Mouse (Mus musculus) retina, adult 2 months (tissue): ENCODE data around the gene Rnaseh2a.
A peak's percentile ranks its signal among the peaks of the same experiment; 100 is the strongest.
"Not testable (repeated sequence)": the region's sequence is repeated elsewhere in the genome, so short reads cannot be mapped to it uniquely, and the experiment has no call there.

ENCODE experiments used
- DNase-seq: peaks from one replicate; pipeline ENCODE4 v3.0.0-alpha.2; 2012; ENCODE audit warnings: low read depth, low spot score

Rnaseh2a gene

GRCm38 (mm10) chr8:84934860-84935259 lies 34.7 kb downstream of the Rnaseh2a start:
- DNase-seq = no peak

GRCm38 (mm10) chr8:84933767-84934559 lies 35.6 kb downstream of the Rnaseh2a start:
- no peak for DNase-seq

DNA sequence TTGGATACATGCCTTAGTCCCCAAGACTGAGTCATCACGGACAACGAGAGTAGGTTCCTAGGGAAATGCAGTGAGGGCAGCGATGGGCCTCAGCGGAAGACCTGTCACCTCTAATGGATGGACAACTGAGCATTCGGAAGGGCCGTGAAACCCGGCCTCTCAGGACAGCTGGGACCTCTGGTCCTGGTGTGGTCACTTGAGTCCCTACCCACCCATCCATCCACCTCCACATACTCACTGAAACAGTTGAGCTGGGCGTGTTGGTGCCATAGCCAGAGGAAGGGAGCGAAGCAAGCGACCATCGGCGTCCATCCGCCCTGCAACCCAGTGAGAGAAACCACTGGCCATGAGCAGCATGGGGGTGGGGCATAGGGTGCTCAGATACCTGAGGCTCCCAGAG lies 39.0 kb downstream of the Rnaseh2a start:
- no peak for DNase-seq

- no peak for DNase-seq
Observed at GRCm38 (mm10) chr8:84928456-84929306, 40.9 kb downstream of the Rnaseh2a start.

GRCm38 (mm10) chr8:84927513-84927912 lies 42.1 kb downstream of the Rnaseh2a start:
- no peak for DNase-seq

DNA sequence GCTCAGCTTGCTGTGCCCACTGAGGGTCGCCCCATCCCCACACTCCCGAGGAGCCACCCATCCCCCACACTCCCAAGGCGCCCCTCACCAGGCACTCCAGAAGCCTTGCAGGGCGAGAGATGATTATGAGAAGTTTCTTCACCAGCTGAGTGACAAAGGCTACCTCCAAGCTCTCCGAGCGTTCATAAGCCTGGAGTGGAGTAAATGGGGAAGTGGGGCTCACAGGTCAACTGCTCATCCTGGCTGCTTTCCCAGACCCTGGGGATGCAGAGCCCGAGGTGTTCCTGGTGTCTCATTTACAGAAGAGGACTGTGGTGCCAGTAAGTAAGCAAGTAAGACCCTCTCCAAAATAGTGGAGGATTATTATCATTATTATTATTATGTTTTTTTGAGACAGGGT lies 44.0 kb downstream of the Rnaseh2a start:
- DNase-seq = no peak

- no peak for DNase-seq
Observed at GRCm38 (mm10) chr8:84921596-84921995, 48.0 kb downstream of the Rnaseh2a start.

- DNase-seq = no peak
Observed at GRCm38 (mm10) chr8:84918646-84919045, 50.9 kb downstream of the Rnaseh2a start.

DNA sequence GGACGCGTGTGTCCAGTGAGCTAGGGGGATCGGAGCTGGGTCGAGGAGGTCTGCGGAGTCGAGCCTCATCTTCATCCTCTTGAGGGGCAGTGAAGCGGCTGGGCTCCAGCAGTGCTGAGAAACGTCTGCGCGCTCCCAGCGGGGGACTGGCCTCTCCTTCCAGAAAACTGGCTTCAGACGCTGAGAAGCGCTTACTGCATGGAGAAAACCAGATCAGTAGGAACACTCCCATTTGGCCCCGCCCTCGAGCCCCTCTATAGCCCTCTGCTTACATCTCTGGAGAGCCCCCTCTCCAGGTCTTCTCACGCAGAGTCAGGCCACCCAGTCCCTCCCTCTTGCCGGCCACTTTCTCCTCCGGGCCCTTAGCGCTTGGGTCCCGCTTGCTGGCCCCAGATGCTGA lies 51.8 kb downstream of the Rnaseh2a start:
- DNase-seq = no peak

GRCm38 (mm10) chr8:84915269-84915668 lies 54.3 kb downstream of the Rnaseh2a start:
- DNase-seq = no peak

DNA sequence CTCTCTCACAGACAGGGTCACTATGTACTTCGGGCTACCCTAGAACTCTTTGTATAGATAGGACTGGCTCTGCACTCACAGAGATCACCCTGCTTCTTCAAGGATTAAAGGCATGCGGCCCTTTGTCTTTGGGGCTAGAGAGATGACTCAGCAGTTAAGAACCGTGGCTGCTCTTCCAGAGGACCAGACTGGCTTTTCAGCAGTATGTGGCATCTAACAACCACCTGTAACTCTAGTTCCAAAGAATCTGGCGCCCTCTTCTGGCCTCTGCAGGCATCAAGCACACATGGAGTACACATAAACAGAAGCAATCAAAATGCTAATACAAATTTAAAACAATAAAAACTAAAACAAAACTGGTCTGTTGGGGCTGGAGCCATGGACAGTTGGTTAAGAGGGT lies 55.6 kb downstream of the Rnaseh2a start:
- DNase-seq = no peak

DNA sequence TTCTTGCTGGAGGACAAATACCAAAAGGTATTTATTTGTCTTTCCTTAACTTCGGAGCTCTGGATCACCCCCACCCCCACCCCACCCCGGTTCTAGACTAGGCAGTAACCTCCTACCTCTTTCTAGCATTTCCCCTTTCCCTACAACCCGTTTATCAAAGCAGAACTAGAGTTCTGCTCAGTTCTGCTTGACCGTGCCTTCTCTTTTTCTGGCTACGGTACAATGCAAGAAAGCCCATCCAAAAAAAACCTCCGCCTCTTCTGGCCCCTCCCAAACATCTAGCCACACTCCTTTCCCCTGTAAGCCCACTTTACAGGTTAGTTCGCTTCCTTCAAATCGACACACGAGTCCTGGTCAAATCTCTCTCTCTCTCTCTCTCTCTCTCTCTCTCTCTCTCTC lies 56.1 kb downstream of the Rnaseh2a start:
- no peak for DNase-seq

GRCm38 (mm10) chr8:84912895-84913501 lies 56.6 kb downstream of the Rnaseh2a start:
- no peak for DNase-seq

DNA sequence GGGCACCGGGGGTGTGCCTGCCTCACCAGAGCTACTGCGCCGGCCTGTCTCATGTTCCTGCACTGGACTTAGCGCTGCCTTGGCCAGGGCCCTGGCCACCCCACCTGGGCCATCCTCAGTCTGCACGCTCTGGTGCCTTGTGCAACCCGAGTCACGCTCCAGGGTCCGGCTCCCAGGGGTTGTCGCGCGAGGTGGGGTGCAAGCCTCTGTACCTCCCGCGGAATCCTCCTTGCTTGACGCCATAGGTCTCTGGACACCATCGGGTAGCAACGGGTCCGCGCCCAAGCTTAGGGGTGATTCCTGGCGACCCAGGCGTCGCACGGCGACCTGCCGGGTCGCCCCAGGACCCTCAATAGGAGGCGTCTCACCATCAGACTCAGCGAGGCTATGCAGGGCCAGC lies 57.2 kb downstream of the Rnaseh2a start:
- DNase-seq = no peak

GRCm38 (mm10) chr8:84911854-84912253 lies 57.7 kb downstream of the Rnaseh2a start:
- DNase-seq = no peak

GRCm38 (mm10) chr8:84910551-84910950 lies 59.0 kb downstream of the Rnaseh2a start:
- DNase-seq = no peak

DNA sequence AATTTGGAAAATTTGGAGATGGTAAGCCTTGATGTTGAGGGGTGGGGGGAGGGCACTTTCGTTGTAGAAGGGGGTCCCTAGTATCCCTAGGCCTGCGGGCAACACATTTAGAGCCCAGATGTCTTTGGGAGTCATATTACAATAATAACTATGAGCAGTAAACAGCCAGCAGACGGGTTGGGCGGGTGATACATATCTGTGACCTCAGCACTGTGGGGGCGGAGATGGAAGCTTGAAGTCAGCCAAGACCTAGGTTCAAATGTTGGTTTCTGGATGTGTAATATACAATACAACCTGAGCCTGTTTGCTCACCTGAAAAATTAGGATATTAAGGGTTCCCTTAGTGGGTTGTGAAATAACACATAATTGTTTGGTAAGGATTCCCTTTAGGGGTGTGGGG lies 59.6 kb downstream of the Rnaseh2a start:
- DNase-seq = no peak

- DNase-seq = no peak
Observed at GRCm38 (mm10) chr8:84909162-84909767, 60.3 kb downstream of the Rnaseh2a start.

- peak; percentile 64 for DNase-seq
Observed at GRCm38 (mm10) chr8:84908421-84909161, 61.0 kb downstream of the Rnaseh2a start, which contains the start of gene Dnase2a. TSS of gene Dnase2a (plus strand) at chr8:84908560.

DNA sequence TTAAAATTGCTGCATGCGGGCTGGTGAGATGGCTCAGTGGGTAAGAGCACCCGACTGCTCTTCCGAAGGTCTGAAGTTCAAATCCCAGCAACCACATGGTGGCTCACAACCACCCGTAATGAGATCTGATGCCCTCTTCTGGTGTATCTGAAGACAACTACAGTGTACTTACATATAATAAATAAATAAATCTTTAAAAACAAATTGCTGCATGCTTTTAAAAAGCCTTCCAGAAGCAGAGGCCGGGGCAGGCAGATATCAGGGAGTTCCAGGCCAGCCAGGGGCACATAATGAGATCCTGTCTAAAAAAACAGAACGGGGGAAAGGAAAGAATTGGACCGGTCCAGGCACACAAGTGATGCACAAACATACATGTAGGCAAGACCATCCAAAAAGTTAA lies 61.6 kb downstream of the Rnaseh2a start:
- not testable (repeated sequence) for DNase-seq

- DNase-seq = no peak
Observed at GRCm38 (mm10) chr8:84907493-84907892, 62.1 kb downstream of the Rnaseh2a start.
